Mouse (Mus musculus): ENCODE measurements around the gene Epha4.

Epha4 gene

DNA sequence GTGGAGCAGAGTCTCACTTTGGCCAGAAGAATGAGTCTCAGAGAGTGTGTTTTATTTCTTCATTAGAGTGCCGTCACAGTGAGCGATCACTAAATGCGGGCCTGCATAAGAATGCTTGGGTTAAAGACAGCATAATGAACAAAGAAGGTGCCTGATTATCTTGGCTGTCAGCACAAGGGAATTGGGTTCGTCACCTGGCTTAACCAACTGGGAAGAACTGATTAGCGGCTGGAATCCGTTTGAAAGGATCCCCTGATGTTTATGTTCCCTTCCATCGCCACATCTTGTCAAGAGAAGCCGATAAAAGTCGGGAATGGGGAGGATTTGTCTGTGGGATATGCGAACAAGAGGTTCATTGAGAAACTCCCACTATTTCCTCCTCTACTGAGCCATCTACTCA, 74.4 kb downstream of the Epha4 start:
- DNase-seq: no peak

GRCm38 (mm10) chr1:77439383-77440074, 75.4 kb downstream of the Epha4 start:
- no peak for DNase-seq

GRCm38 (mm10) chr1:77438639-77439038, 76.2 kb downstream of the Epha4 start:
- no peak for DNase-seq

GRCm38 (mm10) chr1:77437881-77438610, 76.8 kb downstream of the Epha4 start:
- DNase-seq: no peak

DNA sequence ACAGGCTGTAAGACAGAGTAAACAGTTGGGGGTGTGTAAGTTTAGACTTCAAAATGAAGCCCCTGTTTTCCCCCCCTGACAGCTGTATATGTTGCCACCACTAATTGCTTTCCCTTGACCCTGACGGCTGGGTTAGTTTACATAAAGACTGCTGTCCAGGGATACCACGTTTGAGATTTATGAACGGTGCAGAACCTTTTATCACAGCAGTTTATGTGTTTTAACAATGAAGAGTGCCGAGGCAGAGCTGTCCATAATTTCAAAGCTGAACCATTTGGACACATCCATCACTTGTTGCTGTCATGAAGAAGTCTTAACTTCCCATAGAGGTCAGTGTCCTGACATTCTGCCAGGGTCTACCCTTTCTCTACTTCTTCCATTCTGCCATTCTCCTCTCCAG, 79.8 kb downstream of the Epha4 start:
- DNase-seq: no peak

DNA sequence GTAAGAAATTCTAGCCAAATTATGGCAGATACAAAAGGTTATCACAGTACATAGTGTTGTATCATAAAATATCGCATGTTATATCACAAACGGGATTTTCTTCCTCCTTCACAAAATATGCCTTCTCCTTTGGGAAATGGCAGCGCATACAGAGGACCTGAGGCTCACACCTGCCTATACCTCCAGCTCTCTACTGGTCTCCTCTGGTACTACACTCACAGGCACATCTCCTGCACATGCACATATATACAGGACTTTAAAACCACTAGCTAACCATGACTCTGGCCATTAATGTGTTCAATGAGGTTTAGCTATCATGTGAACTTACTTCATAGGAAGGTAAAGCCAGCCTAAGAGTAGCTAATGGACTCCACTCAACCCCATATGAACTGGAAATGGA, 81.7 kb downstream of the Epha4 start:
- no peak for DNase-seq

- no peak for DNase-seq
Observed at GRCm38 (mm10) chr1:77432489-77432888, 82.4 kb downstream of the Epha4 start.

GRCm38 (mm10) chr1:77429174-77429573, 85.7 kb downstream of the Epha4 start:
- peak; percentile 69 for DNase-seq

GRCm38 (mm10) chr1:77426956-77427355, 87.9 kb downstream of the Epha4 start:
- no peak for DNase-seq

- no peak for DNase-seq
Observed at GRCm38 (mm10) chr1:77425171-77425570, 89.7 kb downstream of the Epha4 start.

DNA sequence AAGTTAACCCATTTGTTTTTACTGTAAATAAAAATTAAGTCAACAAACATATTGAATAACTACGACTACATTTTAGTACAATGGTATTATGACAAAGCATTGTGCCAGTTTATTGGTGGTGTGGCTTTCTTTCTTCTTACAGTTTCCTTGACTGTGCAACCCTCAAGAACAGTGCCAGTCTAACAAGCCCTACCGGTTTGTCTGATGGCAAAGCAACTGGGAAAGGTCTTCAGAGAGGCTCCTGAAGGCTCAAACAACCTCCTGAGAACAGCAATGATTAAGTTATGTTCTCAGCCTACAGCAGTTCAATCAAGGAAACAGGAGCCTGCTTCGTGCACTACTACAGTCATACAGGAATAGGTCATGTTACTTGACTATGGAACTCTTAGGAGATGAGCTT, 93.8 kb downstream of the Epha4 start:
- DNase-seq: no peak

DNA sequence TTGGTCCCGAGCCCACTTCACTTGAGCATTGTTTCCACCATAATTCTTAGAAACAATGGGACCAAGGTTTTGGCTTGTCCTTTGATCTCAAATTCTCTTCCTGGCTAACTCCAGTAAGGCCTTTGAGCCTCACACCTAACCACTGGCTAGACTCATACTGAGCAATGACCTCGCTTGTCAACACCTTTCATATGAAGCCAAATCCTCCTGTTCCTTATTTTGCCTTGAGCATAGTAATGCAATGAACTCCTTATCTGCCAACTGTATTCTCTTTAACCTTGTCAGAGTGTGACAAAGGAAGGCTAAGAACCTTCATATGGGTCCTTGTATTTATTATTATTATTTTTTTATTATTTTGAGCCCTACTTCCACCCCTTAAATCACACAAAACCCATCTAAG, 94.5 kb downstream of the Epha4 start:
- no peak for DNase-seq

DNA sequence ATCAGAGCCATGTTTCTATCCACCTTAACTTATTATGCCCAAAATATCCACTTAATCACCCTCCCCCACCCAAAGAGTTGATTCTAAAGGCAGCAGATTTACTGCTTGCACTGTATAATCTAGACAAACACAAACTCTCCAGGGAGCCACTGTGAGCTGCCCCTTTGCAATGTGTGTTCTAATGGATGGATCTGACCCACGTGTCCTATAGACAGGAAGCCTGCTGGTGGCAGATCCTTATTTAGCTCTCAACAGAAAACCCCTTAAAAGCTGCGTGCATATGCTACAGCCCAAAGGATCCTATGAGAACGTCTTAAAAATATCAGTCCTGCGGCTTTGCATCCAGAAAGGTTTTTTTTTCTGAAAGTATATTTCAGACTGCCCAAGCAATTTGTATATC, 98.0 kb downstream of the Epha4 start:
- DNase-seq: no peak

GRCm38 (mm10) chr1:77412871-77413669, 101.8 kb downstream of the Epha4 start:
- no peak for DNase-seq

- DNase-seq: no peak
Observed at GRCm38 (mm10) chr1:77412285-77412684, 102.6 kb downstream of the Epha4 start.

DNA sequence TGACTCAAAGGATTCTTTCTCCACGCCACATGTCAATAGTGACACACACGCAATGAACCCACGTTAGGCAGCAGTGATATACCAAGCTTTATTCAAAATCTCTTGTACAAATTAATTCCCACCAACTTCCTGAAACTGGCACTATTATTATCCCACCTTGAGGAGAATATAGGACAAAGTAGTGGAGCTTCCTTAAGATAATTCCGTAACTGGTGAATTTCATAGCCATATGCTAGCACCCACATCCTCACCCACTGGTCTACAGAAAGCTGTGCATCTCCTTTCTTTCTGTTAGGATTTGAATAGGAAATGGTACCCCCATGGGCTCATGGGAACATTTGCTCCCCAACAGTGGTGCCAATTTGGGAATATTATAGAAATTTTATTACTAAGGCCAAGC, 103.7 kb downstream of the Epha4 start:
- DNase-seq: no peak

- DNase-seq: no peak
Observed at GRCm38 (mm10) chr1:77410716-77411115, 104.2 kb downstream of the Epha4 start.

DNA sequence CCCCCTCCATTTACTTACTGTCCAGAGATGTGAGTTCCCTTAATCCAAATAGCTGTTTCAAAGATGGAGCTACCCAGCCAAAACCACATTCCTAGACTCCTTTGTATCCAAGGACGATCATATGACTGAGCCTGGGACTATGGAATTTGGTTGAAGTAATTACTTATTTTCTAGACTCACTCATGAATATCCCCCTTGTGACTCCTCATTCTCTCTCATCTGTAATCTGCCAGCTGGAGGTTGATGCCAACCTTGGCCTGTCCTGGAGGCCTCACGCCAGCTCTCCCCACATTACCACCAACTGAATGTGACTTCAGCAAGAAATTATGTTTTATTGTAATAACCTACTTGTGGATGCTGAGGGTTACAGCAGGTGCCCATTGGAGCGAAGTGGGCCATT, 104.7 kb downstream of the Epha4 start:
- DNase-seq: peak; percentile 29

GRCm38 (mm10) chr1:77409509-77409908, 105.4 kb downstream of the Epha4 start:
- DNase-seq: no peak

GRCm38 (mm10) chr1:77407417-77407816, 107.5 kb downstream of the Epha4 start:
- no peak for DNase-seq

DNA sequence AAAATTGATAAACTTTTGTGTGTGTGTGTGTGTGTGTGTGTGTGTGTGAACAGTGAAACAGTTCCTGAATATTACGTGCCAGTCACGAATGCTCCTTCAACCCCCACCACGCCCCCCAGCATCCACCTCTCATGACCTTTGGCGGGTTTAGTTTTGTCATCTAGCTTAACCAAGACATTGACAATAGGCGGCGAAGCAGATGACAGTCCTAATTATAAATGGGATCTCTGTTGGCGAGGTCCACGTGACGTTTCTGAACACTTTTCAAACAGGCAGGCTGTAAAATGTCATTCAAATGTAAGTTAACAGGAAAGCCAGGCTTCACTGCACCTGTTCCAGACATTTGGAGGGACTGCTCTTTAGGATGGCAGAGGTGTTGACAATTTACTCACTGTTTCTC, 108.3 kb downstream of the Epha4 start:
- DNase-seq: no peak

GRCm38 (mm10) chr1:77404537-77404936, 110.4 kb downstream of the Epha4 start:
- DNase-seq: no peak

DNA sequence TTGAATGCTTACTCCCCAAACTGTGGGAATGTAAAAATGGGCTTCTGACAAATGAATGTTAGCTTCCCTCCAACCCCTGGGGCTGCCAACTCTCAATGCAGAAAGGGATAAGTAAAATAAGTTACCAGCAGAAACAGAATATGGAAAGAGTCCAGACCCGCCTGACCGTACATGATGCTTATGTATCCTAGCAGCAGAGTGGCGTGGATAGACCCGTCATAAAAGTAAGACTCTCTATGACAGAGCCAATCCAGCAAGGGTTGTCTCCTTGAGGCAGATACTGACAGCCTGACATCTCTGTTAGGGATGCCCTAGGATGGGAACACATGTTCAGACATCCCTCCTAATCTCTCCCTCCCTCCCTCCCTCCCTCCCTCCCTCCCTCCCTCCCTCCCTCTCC, 111.9 kb downstream of the Epha4 start:
- DNase-seq: no peak

- DNase-seq: no peak
Observed at GRCm38 (mm10) chr1:77401465-77401864, 113.4 kb downstream of the Epha4 start.
